Mouse (Mus musculus) naive thymus-derived CD4-positive, alpha-beta T cell, adult 2 months (primary cell): ENCODE measurements around the gene Xpot.

Experiments
- DNase-seq: peaks from one replicate; pipeline ENCODE4 v3.0.0-alpha.2; 2011; ENCODE audit warnings: low read depth

Gene Xpot

DNA sequence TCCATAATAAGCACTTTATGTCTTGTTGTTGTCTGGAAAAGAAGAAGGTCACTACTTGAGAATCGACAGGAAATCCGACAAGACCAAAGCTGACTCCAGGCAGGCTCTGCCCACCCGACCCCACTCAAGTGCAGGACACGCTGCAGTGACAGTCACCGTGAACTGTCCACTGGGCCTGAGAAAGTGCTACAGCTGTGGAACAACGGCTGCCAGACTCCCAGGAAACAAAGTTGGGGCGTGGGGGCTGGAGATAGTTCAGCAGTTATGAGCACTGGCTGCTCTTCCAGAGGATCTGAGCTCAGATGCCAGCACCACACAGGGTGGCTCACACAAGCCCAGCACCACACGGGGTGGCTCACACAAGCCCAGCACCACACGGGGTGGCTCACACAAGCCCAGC, 49.8 kb downstream of the Xpot start:
- DNase-seq = no peak

GRCm38 (mm10) chr10:121571511-121572147, 54.5 kb downstream of the Xpot start:
- no peak for DNase-seq

- no peak for DNase-seq
Observed at GRCm38 (mm10) chr10:121571031-121571430, 55.1 kb downstream of the Xpot start.

DNA sequence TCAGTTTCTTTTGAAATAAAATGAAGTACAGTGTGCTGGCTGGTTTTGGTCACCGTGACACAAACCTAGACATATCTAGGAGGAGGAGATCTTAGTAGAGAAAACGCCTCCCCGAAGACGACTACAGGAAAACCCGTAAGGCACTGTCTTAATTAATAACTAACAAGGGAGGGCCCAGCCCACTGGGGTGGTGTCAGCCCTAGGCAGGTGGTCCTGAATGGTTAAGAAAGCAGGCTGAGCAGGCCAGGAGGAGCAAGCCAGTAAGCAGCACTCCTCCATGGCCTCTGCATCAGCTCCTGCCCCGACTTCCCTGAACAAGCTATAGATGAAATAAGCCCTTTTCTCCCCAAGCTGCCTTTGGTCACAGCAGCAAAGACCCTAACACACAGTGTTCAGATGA, 56.3 kb downstream of the Xpot start:
- DNase-seq = no peak

DNA sequence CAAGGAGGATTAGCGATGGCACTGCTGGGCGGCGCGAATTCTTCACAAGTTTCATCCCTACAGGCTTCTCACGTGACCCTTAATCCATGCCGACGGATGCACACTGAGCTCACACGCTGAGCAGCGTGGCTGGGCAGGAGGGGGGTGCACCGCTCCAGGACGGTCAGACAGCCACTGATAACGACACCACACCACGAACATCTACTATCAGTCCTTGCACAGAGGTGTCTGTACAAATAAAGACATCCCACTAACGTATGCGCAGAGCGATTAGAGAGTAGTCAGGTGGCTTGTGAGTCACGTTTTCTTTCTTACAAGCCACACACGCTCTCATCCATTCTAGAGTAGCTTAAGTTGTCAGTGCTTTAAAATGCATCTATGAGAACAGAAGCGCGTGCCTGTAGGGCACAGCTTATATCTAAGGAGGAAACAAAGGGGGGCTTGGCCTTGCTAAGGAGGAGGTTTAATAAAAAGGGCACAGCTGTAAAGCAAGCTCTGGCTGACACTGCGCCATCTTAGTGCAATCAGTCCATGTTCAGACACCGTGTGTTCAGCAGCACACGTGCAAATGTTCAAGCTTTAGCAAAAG, 57.0 kb downstream of the Xpot start:
- no peak for DNase-seq

- DNase-seq = no peak
Observed at GRCm38 (mm10) chr10:121568534-121568933, 57.6 kb downstream of the Xpot start.

- no peak for DNase-seq
Observed at GRCm38 (mm10) chr10:121568026-121568425, 58.1 kb downstream of the Xpot start.

GRCm38 (mm10) chr10:121564447-121564846, 61.7 kb downstream of the Xpot start:
- DNase-seq = no peak

DNA sequence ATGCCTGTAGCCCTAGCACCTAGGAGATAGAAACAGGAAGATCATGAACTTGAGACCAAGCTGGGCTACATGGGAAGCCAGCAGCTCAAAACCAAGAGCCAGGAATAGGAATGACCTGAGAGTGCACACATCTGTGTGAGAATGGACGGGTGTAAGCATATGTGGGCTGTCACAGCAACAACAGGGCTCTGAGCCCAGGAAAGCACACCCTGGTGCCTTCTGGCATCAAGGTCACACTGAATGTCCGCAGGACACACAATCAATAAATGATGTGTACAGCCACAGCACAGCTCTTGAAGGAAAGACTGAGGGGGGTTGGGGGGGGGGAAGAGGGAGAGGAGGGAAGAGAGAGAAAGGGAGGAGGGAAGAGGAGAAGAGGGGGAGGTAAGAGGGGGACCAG, 67.9 kb downstream of the Xpot start:
- DNase-seq = no peak

GRCm38 (mm10) chr10:121556263-121556662, 69.9 kb downstream of the Xpot start:
- no peak for DNase-seq

GRCm38 (mm10) chr10:121550334-121550733, 75.8 kb downstream of the Xpot start:
- no peak for DNase-seq

- no peak for DNase-seq
Observed at GRCm38 (mm10) chr10:121549670-121550069, 76.5 kb downstream of the Xpot start.

- DNase-seq = no peak
Observed at GRCm38 (mm10) chr10:121547162-121547561, 79.0 kb downstream of the Xpot start.

GRCm38 (mm10) chr10:121543577-121543976, 82.6 kb downstream of the Xpot start:
- DNase-seq = no peak

GRCm38 (mm10) chr10:121542156-121542555, 84.0 kb downstream of the Xpot start:
- no peak for DNase-seq
